Mouse (Mus musculus) erythroblast, embryonic 14.5 days (primary cell): ENCODE measurements around the gene Josd1. TPM values are rescaled to one million over a fixed set of nuclear protein-coding genes. Genes with fewer than 3 reads are reported as not detected.

Experiments used
- H3K27me3 ChIP-seq: 2 replicates; pipeline ENCODE4 v1.6.1; 2012; ENCODE audit warnings: inconsistent platforms; ENCODE audit not compliant: control insufficient read depth
- H3K36me3 ChIP-seq: 2 replicates; pipeline ENCODE4 v1.6.1; 2012; ENCODE audit warnings: mild to moderate bottlenecking, inconsistent platforms; ENCODE audit not compliant: control insufficient read depth
- H3K4me1 ChIP-seq: 2 replicates; pipeline ENCODE4 v1.6.1; 2012; ENCODE audit warnings: inconsistent platforms; ENCODE audit not compliant: control insufficient read depth
- H3K4me3 ChIP-seq: replicated peaks from 2 replicates; pipeline ENCODE3; 2012; ENCODE audit warnings: moderate library complexity, mild to moderate bottlenecking, inconsistent platforms
- H3K9me3 ChIP-seq: 2 replicates; pipeline ENCODE4 v1.6.1; 2012; ENCODE audit warnings: low read length, inconsistent platforms, mixed read lengths; ENCODE audit not compliant: control insufficient read depth
- GATA1 ChIP-seq: IDR thresholded peaks from 2 replicates; pipeline ENCODE4 v1.6.1; 2012; ENCODE audit warnings: low read length, inconsistent platforms, mixed read lengths
- TAL1 ChIP-seq: IDR thresholded peaks from 3 replicates; pipeline ENCODE4 v1.6.1; 2012; ENCODE audit warnings: low read length, inconsistent platforms, mixed read lengths
- polyA plus RNA-seq: library from polyadenylated mRNA; stranded (reverse); fragments of >175 nt; gene quantifications from 2 replicates; pipeline ENCODE4 v1.2.3, GENCODE M21; 2012

Gene Josd1
- polyA plus RNA-seq, 1 experiment, result 2.5 TPM

- Histone ChIP-seq H3K9me3 (no peaks in the 10 kb centered on the region), H3K36me3 (no peaks in the 10 kb centered on the region), H3K27me3 (no peaks in the 10 kb centered on the region), H3K4me3 (no peak overlapping the region), H3K4me1 (no peaks in the 10 kb centered on the region; the same call in 1 of the 2 replicates)
- TF ChIP-seq TAL1 (no peak), GATA1 (no peak)
These were observed 36.2 kb downstream of the Josd1 start for GRCm38 (mm10) chr15:79651481-79651880.

- no peaks in the 10 kb centered on the region for H3K9me3 ChIP-seq
- TF ChIP-seq TAL1, result no peak
- TF ChIP-seq GATA1, result no peak
- H3K27me3 ChIP-seq, result no peaks in the 10 kb centered on the region
- H3K4me1 ChIP-seq, result peaks cover 2% of the 10 kb centered on the region; the same call in 1 of the 2 replicates
- no peaks in the 10 kb centered on the region for H3K36me3 ChIP-seq
- no peak overlapping the region for H3K4me3 ChIP-seq
These were observed 37.1 kb downstream of the Josd1 start for GRCm38 (mm10) chr15:79650569-79650968.

GRCm38 (mm10) chr15:79648130-79648529 is 39.6 kb downstream of the Josd1 start:
- H3K9me3 ChIP-seq, result no peaks in the 10 kb centered on the region
- no peaks in the 10 kb centered on the region for H3K36me3 ChIP-seq
- H3K4me3 ChIP-seq, result no peak overlapping the region
- TF ChIP-seq TAL1 (no peak), GATA1 (no peak)
- H3K27me3 ChIP-seq, result no peaks in the 10 kb centered on the region
- peaks cover 3% of the 10 kb centered on the region; the same call in 1 of the 2 replicates for H3K4me1 ChIP-seq

GRCm38 (mm10) chr15:79645483-79645882 is 42.2 kb downstream of the Josd1 start:
- H3K36me3 ChIP-seq, result no peaks in the 10 kb centered on the region
- TF ChIP-seq TAL1 (no peak), GATA1 (no peak)
- H3K27me3 ChIP-seq, result no peaks in the 10 kb centered on the region; the same call in 1 of the 2 replicates
- H3K4me3 ChIP-seq, result no peak overlapping the region
- H3K9me3 ChIP-seq, result no peaks in the 10 kb centered on the region
- H3K4me1 ChIP-seq, result peaks cover 3% of the 10 kb centered on the region; the same call in 1 of the 2 replicates

- Histone ChIP-seq H3K9me3 (no peaks in the 10 kb centered on the region), H3K4me3 (no peak overlapping the region), H3K4me1 (peaks cover 7% of the 10 kb centered on the region), H3K27me3 (no peaks in the 10 kb centered on the region; the same call in 1 of the 2 replicates), H3K36me3 (no peaks in the 10 kb centered on the region)
- TF ChIP-seq GATA1 (no peak), TAL1 (no peak)
These were observed 46.4 kb downstream of the Josd1 start for GRCm38 (mm10) chr15:79641135-79641817.

- TF ChIP-seq GATA1 (no peak), TAL1 (no peak)
- no peaks in the 10 kb centered on the region for H3K36me3 ChIP-seq
- no peak overlapping the region for H3K4me3 ChIP-seq
These were observed 57.2 kb downstream of the Josd1 start for GRCm38 (mm10) chr15:79630471-79630870.

More at GRCm38 (mm10) chr15:79630471-79630870, 57.2 kb downstream of the Josd1 start:
- H3K4me1 ChIP-seq, result no peaks in the 10 kb centered on the region
- H3K9me3 ChIP-seq, result no peaks in the 10 kb centered on the region
- H3K27me3 ChIP-seq, result no peaks in the 10 kb centered on the region

Other genes with a start within 250 kb of the Josd1 start
- gene Csnk1e, start 232.4 kb downstream of the Josd1 start, polyA plus RNA-seq, result 0.17 and 0.22 TPM in 2 replicates
- not detected in 2 replicates for gene Kcnj4, start 182.7 kb downstream of the Josd1 start, polyA plus RNA-seq
- gene Kdelr3, start 171.5 kb downstream of the Josd1 start, polyA plus RNA-seq, result not detected in 2 replicates
- 1.6 and 2.4 TPM in 2 replicates for gene Ddx17, start 141.2 kb downstream of the Josd1 start, polyA plus RNA-seq
- gene Dmc1, start 82.8 kb downstream of the Josd1 start, polyA plus RNA-seq, result not detected in 2 replicates
- gene Fam227a, start 29.0 kb downstream of the Josd1 start, polyA plus RNA-seq, result not detected in 2 replicates
- gene Cby1, start 28.7 kb downstream of the Josd1 start, polyA plus RNA-seq, result 5.9 and 7.1 TPM in 2 replicates
- 12.2 and 13.5 TPM in 2 replicates for gene Tomm22, start 17.1 kb downstream of the Josd1 start, polyA plus RNA-seq
- gene Gtpbp1, start 2.9 kb upstream of the Josd1 start, polyA plus RNA-seq, result 21.9 and 23.6 TPM in 2 replicates
- 2.8 and 4.2 TPM in 2 replicates for gene Sun2, start 54.6 kb upstream of the Josd1 start, polyA plus RNA-seq
- 0.69 and 1.1 TPM in 2 replicates for gene Dnal4, start 89.9 kb upstream of the Josd1 start, polyA plus RNA-seq
- not detected in 2 replicates for gene Nptxr, start 116.8 kb upstream of the Josd1 start, polyA plus RNA-seq
- not detected in 2 replicates for gene Npcd, start 146.3 kb upstream of the Josd1 start, polyA plus RNA-seq
- 2.7 and 4.0 TPM in 2 replicates for gene Cbx6, start 146.8 kb upstream of the Josd1 start, polyA plus RNA-seq
- gene Apobec3, start 203.7 kb upstream of the Josd1 start, polyA plus RNA-seq, result 0.03 and 0.07 TPM in 2 replicates